Mouse (Mus musculus): ENCODE results near the gene Olfr243.

DNA sequence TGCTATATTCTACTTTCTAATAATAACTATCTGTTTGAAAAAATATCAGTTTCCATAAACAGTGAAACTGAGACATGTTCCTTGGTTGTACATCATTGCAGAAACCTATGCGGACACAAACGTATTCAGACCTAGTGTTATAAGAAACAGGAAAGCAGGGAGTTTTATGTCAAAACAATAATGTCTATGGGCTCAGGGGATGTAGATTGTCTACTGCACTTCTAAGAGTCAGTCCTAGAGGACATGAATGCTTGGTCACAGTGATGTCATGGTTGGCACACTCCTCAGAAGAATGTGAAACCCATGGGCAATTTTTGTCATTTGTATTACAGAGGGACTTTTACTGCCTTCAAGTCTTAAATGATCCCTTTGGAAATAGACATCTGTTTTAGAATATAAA lies 43.4 kb upstream of the Olfr243 start, which contains the start of gene Olfr624:
- TF ChIP-seq CTCF (IDR thresholded peaks at IDR 0.05; ENCODE audit: low read depth, low read length) (no peak), GATA1 (IDR thresholded peaks at IDR 0.05; ENCODE audit: borderline replicate concordance, low read length) (no peak), GATA2 (IDR thresholded peaks at IDR 0.05; ENCODE audit: borderline replicate concordance, low read depth, low read length) (no peak), POLR2AphosphoS5 (IDR thresholded peaks at IDR 0.05; ENCODE audit: insufficient replicate concordance, low read depth, low read length) (no peak)

All from G1E (cell line).